Mouse (Mus musculus) kidney, adult 2 months (tissue): Measurements from ENCODE around the gene Nos1.
"Not testable (repeated sequence)": the region's sequence is repeated elsewhere in the genome, so short reads cannot be mapped to it uniquely, and the experiment has no call there.

Experiments
- CTCF ChIP-seq: fragments of 200-500 bp; conservative IDR thresholded peaks from 2 replicates; pipeline ENCODE4 v1.5.1; 2011; ENCODE audit warnings: low read depth, mild to moderate bottlenecking, control low read depth, low read length, moderate library complexity, mixed read lengths; ENCODE audit not compliant: insufficient read depth, insufficient read length
- POLR2A ChIP-seq: fragments of 200-500 bp; IDR thresholded peaks from one replicate; pipeline ENCODE4 v1.6.1; 2011; ENCODE audit warnings: low read depth, low read length, control low read depth

- not testable (repeated sequence) for TF ChIP-seq CTCF, POLR2A
Observed at GRCm38 (mm10) chr5:117882411-117882810, 101.6 kb downstream of the Nos1 start.
